Mouse (Mus musculus): Measurements from ENCODE around the gene Itprip. TPM values are rescaled to one million over a fixed set of nuclear protein-coding genes. Genes with fewer than 3 reads are reported as not detected.

The Itprip gene
- polyA plus RNA-seq, 1 experiment = 54.1 TPM

GRCm38 (mm10) chr19:47936490-47936889 is 17.4 kb upstream of the Itprip start:
- Histone ChIP-seq H3K36me3 (ENCODE audit: control insufficient read depth, insufficient read depth) (no peaks in the 10 kb centered on the region), H3K4me2 (ENCODE audit: low read depth) (peak overlapping the region; percentile 15), H3ac (ENCODE audit: control insufficient read depth, insufficient read length) (no peak overlapping the region), H3K79me2 (ENCODE audit: control insufficient read depth, insufficient read depth) (no peaks in the 10 kb centered on the region), H3K4me3 (no peak overlapping the region), H3K27me3 (ENCODE audit: control insufficient read depth, insufficient read depth, insufficient read length) (peaks cover 7% of the 10 kb centered on the region)
- TF ChIP-seq POLR2A (IDR thresholded peaks at IDR 0.05; ENCODE audit: insufficient read length, low read depth) (no peak), MYOD1 (IDR thresholded peaks at IDR 0.05; ENCODE audit: control insufficient read depth in 1 of 3, insufficient read length in 2 of 3, low read depth in 2 of 3) (no peak), POLR2AphosphoS2 (IDR thresholded peaks at IDR 0.05; ENCODE audit: insufficient read length, low read depth) (no peak), MAX (IDR thresholded peaks at IDR 0.05; ENCODE audit: low read depth) (no peak), E2F4 (IDR thresholded peaks at IDR 0.05; ENCODE audit: insufficient read depth) (no peak), REST (IDR thresholded peaks at IDR 0.05; ENCODE audit: insufficient read depth, insufficient read length) (no peak), TCF3 (IDR thresholded peaks at IDR 0.05; ENCODE audit: insufficient read length, low read depth) (no peak), MYOG (IDR thresholded peaks at IDR 0.05; ENCODE audit: control insufficient read depth in 1 of 3, insufficient read depth in 1 of 3, insufficient read length in 2 of 3, low read depth in 2 of 3) (no peak), CEBPB (IDR thresholded peaks at IDR 0.05; ENCODE audit: insufficient read depth, poor library complexity, severe bottlenecking) (no peak), USF1 (IDR thresholded peaks at IDR 0.05; ENCODE audit: low read depth) (no peak), TCF12 (IDR thresholded peaks at IDR 0.05; ENCODE audit: insufficient read depth, poor library complexity, severe bottlenecking) (no peak), SRF (IDR thresholded peaks at IDR 0.05; ENCODE audit: control insufficient read depth, insufficient read length, low read depth) (no peak)

GRCm38 (mm10) chr19:47935530-47935929 is 16.4 kb upstream of the Itprip start:
- no peaks in the 10 kb centered on the region for H3K79me2 ChIP-seq (ENCODE audit: control insufficient read depth, insufficient read depth)
- H3K36me3 ChIP-seq (ENCODE audit: control insufficient read depth, insufficient read depth) = no peaks in the 10 kb centered on the region
- no peaks in the 10 kb centered on the region for H3K27me3 ChIP-seq (ENCODE audit: control insufficient read depth, insufficient read depth, insufficient read length)
- no peak overlapping the region for H3ac ChIP-seq (ENCODE audit: control insufficient read depth, insufficient read length)
- TF ChIP-seq USF1 (IDR thresholded peaks at IDR 0.05; ENCODE audit: low read depth) = no peak
- TF ChIP-seq TCF12 (IDR thresholded peaks at IDR 0.05; ENCODE audit: insufficient read depth, poor library complexity, severe bottlenecking) = no peak
- no peak for TF ChIP-seq MYOG (IDR thresholded peaks at IDR 0.05; ENCODE audit: control insufficient read depth in 1 of 3, insufficient read depth in 1 of 3, insufficient read length in 2 of 3, low read depth in 2 of 3)
- TF ChIP-seq REST (IDR thresholded peaks at IDR 0.05; ENCODE audit: insufficient read depth, insufficient read length) = no peak
- no peak for TF ChIP-seq CEBPB (IDR thresholded peaks at IDR 0.05; ENCODE audit: insufficient read depth, poor library complexity, severe bottlenecking)
- TF ChIP-seq POLR2AphosphoS2 (IDR thresholded peaks at IDR 0.05; ENCODE audit: insufficient read length, low read depth) = no peak
- no peak for TF ChIP-seq TCF3 (IDR thresholded peaks at IDR 0.05; ENCODE audit: insufficient read length, low read depth)
- TF ChIP-seq POLR2A (IDR thresholded peaks at IDR 0.05; ENCODE audit: insufficient read length, low read depth) = no peak
- no peak for TF ChIP-seq E2F4 (IDR thresholded peaks at IDR 0.05; ENCODE audit: insufficient read depth)
- H3K4me2 ChIP-seq (ENCODE audit: low read depth) = no peak overlapping the region
- no peak overlapping the region for H3K4me3 ChIP-seq

GRCm38 (mm10) chr19:47934636-47935238 is 15.6 kb upstream of the Itprip start:
- TF ChIP-seq CEBPB (IDR thresholded peaks at IDR 0.05; ENCODE audit: insufficient read depth, poor library complexity, severe bottlenecking) (no peak), MAX (IDR thresholded peaks at IDR 0.05; ENCODE audit: low read depth) (no peak)
- no peak overlapping the region for H3ac ChIP-seq (ENCODE audit: control insufficient read depth, insufficient read length)
- no peak overlapping the region for H3K4me2 ChIP-seq (ENCODE audit: low read depth)
- no peaks in the 10 kb centered on the region for H3K79me2 ChIP-seq (ENCODE audit: control insufficient read depth, insufficient read depth)
- no peaks in the 10 kb centered on the region for H3K36me3 ChIP-seq (ENCODE audit: control insufficient read depth, insufficient read depth)
- H3K27me3 ChIP-seq (ENCODE audit: control insufficient read depth, insufficient read depth, insufficient read length) = no peaks in the 10 kb centered on the region
- H3K4me3 ChIP-seq = no peak overlapping the region

GRCm38 (mm10) chr19:47934146-47934545 is 15.0 kb upstream of the Itprip start:
- no peak overlapping the region for H3K4me2 ChIP-seq (ENCODE audit: low read depth)
- no peak overlapping the region for H3ac ChIP-seq (ENCODE audit: control insufficient read depth, insufficient read length)
- H3K36me3 ChIP-seq (ENCODE audit: control insufficient read depth, insufficient read depth) = no peaks in the 10 kb centered on the region
- H3K4me3 ChIP-seq = no peak overlapping the region
- no peaks in the 10 kb centered on the region for H3K27me3 ChIP-seq (ENCODE audit: control insufficient read depth, insufficient read depth, insufficient read length)
- no peaks in the 10 kb centered on the region for H3K79me2 ChIP-seq (ENCODE audit: control insufficient read depth, insufficient read depth)
- no peak for TF ChIP-seq TCF3 (IDR thresholded peaks at IDR 0.05; ENCODE audit: insufficient read length, low read depth)
- no peak for TF ChIP-seq MAX (IDR thresholded peaks at IDR 0.05; ENCODE audit: low read depth)
- no peak for TF ChIP-seq MYOD1 (IDR thresholded peaks at IDR 0.05; ENCODE audit: control insufficient read depth in 1 of 3, insufficient read length in 2 of 3, low read depth in 2 of 3)
- no peak for TF ChIP-seq USF1 (IDR thresholded peaks at IDR 0.05; ENCODE audit: low read depth)
- no peak for TF ChIP-seq MYOG (IDR thresholded peaks at IDR 0.05; ENCODE audit: control insufficient read depth in 1 of 3, insufficient read depth in 1 of 3, insufficient read length in 2 of 3, low read depth in 2 of 3)
- TF ChIP-seq REST (IDR thresholded peaks at IDR 0.05; ENCODE audit: insufficient read depth, insufficient read length) = no peak
- no peak for TF ChIP-seq TCF12 (IDR thresholded peaks at IDR 0.05; ENCODE audit: insufficient read depth, poor library complexity, severe bottlenecking)
- TF ChIP-seq SRF (IDR thresholded peaks at IDR 0.05; ENCODE audit: control insufficient read depth, insufficient read length, low read depth) = no peak
- no peak for TF ChIP-seq E2F4 (IDR thresholded peaks at IDR 0.05; ENCODE audit: insufficient read depth)

- Histone ChIP-seq H3K27me3 (ENCODE audit: control insufficient read depth, insufficient read depth, insufficient read length) (no peaks in the 10 kb centered on the region), H3K36me3 (ENCODE audit: control insufficient read depth, insufficient read depth) (no peaks in the 10 kb centered on the region), H3K4me2 (ENCODE audit: low read depth) (no peak overlapping the region), H3K4me3 (no peak overlapping the region), H3K79me2 (ENCODE audit: control insufficient read depth, insufficient read depth) (no peaks in the 10 kb centered on the region), H3ac (ENCODE audit: control insufficient read depth, insufficient read length) (no peak overlapping the region)
- TF ChIP-seq TCF3 (IDR thresholded peaks at IDR 0.05; ENCODE audit: insufficient read length, low read depth) (no peak), MAX (IDR thresholded peaks at IDR 0.05; ENCODE audit: low read depth) (no peak), CEBPB (IDR thresholded peaks at IDR 0.05; ENCODE audit: insufficient read depth, poor library complexity, severe bottlenecking) (no peak), POLR2A (IDR thresholded peaks at IDR 0.05; ENCODE audit: insufficient read length, low read depth) (no peak), MYOG (IDR thresholded peaks at IDR 0.05; ENCODE audit: control insufficient read depth in 1 of 3, insufficient read depth in 1 of 3, insufficient read length in 2 of 3, low read depth in 2 of 3) (no peak), REST (IDR thresholded peaks at IDR 0.05; ENCODE audit: insufficient read depth, insufficient read length) (no peak), USF1 (IDR thresholded peaks at IDR 0.05; ENCODE audit: low read depth) (no peak), TCF12 (IDR thresholded peaks at IDR 0.05; ENCODE audit: insufficient read depth, poor library complexity, severe bottlenecking) (no peak), MYOD1 (IDR thresholded peaks at IDR 0.05; ENCODE audit: control insufficient read depth in 1 of 3, insufficient read length in 2 of 3, low read depth in 2 of 3) (no peak), POLR2AphosphoS2 (IDR thresholded peaks at IDR 0.05; ENCODE audit: insufficient read length, low read depth) (no peak)
Measured at GRCm38 (mm10) chr19:47931982-47932638, 13.0 kb upstream of the Itprip start.
